Mouse (Mus musculus) ovary, postnatal 14 days (tissue): ENCODE results near the gene Epm2a.

Source experiments
- DNase-seq: peaks from one replicate; pipeline ENCODE4 v3.0.0; 2022; ENCODE audit warnings: low spot score

The Epm2a gene

DNA sequence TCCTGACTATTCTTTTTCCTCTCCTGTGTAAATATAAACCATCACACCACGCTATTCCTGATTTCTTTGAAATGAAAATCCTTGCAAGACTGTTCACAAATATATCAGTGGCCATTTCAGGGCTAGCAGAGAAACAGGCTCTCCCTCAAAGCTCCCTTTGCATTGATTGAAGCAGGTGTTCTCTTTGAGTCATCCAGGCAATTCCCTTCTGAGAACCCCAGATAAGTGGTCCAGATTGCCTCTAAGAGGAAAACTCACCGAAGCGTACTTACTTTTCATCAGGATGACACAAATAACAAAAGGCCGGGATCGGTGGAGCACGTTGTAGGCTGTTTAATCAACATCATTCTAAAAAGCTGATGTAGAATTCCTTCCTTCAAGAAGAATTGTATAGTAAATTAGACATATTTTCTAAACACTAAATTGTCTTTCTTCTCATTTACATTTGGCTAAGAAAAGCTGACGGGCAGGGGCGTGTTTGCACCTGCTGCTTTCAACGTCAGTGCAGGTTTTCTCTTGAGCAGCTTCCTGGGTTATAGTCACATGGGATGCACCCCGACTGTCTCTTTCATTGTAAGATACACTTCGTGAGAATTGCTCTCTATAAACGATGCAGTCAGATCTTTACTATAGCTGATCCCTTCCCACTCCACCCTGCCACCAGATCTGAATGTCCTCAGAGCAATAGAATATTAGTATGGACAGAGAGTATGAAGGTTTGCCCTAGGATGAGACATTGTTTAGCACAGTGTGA is 86.0 kb downstream of the Epm2a start:
- no peak for DNase-seq

DNA sequence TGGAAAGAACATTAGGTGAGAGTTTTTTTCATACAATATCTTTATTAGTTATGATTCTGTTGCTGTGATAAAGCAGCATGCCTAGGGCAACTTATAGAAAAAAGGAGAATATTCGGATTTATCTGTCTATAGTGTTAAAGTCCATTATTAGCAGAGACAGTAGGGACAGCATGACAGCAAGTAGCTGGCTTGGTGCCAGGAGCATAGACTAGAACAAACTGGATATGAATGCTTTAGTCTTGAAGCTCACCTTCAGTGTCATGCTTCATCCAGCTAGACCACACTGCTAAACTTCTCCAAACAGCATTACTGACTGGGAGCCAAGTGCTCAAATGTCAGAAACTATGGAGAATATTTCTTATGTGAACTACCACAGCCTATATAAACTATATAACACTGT is 93.8 kb downstream of the Epm2a start:
- no peak for DNase-seq

DNA sequence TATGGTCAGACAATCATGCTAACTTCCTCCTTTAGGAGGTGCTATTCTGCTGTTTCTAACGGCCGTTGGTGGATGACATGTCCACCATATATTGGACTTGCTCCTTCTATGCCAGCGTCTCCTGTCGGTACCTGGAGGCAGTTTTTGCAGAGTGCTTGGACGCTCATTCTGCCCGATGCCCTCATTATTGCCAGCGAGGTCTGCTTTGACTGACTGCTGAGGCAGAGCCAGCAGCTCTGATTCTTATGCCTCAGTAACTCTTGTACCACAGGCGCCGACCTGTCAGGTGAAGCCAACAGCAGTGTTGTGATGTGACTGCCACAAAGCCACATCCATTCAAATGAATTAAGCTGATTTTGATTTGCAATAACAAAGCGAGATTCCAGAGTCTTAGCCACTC is 95.3 kb downstream of the Epm2a start:
- no peak for DNase-seq

DNA sequence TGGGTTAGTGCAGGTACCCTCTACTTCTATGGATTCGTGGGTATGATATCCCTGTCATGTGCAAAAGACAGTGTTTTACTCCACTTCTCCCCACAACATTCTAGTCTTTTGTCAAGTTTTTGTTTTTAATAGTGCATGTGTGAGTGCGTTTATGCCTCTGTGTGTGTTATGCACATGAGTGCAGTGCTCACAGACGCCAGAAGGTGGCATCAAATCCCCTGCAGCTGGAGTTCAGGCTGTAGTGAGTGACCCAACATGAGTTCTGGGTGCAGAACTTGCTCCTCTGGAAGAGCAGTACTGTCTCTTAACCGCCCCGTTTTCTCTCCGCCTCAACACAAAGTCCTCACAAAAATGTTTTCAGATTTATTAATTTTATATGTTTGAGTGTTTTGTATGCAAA is 96.1 kb downstream of the Epm2a start:
- no peak for DNase-seq

DNA sequence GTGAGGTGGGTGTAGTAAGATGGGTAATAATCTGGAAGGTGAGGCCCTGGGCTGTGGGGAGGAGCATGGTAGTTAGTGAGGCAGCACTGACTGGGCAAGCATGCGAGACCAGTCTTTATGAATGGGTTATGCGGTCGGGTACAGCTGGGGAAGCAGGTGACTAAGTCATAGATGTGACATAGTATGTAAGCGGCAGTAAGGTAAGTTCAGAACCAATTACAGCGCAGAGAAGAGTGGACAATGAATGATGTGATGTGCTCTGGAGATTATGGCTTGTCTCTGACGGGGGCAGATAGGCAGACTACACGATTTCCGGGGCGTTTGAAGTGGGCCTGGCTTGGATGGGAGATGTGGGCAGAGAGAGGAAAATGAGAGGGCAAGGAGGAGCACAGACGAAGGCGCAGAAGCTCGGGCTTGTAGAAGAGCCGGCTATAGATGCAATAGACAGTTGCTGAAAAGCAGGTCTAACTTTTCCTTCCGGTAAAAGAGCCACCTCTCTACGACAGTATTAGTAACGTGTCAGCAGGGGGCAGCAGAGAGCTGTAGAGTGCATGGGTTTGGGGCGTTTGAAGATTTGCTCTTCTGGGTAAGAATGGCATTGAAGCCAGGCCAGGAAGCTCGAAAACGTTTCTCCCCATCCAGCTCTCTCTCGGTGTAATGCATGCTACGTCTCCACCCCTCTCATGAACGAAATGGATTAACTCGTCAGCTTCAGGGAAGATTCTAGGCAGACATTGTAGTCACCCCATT is 106.5 kb downstream of the Epm2a start:
- DNase-seq = peak; percentile 73

DNA sequence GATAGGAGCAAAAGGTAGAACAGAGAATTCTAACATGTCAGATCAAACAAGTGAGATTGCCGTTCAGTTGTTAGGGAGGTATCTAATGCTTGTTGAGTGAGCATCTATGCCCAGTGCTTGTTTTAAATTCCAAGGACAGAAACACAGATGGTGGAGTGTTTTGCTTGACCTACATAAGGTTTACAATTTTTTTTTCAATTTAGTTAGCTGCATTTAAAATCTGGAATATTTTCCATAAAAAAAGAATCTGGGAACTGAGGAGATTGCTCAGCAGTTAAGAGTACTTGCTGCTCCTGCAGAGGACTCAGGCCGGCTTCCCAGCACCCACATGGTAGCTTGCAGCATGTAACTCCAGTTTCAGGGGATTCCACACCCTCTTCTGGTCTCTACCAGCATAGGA is 109.3 kb downstream of the Epm2a start:
- no peak for DNase-seq

DNA sequence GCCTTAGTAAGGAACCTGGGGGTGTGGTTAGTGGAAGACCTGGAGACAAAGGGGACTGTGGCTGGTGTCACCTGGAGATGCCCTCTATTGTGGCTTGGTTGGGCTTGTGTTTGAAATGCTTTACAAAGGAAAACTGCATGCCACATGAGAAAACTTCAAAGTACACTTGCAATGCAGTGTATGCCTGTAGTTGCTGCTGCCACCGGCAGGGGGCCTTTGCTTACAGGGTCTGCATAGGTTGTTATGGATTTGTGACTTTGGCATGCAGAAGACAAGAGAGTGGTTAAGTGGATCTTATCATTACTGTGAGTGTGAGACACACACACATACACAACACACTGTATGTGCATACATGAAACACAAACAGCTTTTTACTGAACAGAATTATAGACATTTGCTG is 114.2 kb downstream of the Epm2a start:
- no peak for DNase-seq

DNA sequence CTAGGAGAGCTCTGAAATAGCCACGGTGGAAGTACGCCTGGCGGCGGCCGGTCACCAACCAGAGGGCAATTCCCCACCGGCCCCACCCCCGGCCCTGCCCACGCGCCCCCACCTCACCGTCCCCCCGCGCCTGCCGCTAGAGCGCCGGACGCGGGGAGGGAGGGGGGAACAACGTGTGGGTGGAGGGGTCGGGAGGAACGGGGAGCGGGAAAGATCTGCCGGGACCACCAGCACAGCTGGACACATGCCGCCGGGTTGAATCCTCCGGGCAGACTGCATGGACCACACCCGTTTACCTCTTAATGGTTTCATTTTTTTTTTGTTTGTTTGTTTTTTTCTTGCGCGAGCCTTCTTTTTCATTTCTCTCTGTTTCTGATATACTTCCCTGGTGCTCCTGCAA is 148.8 kb downstream of the Epm2a start:
- DNase-seq = peak; percentile 13
